Mouse (Mus musculus): ENCODE data around the gene Mia3.

- TF ChIP-seq CTCF (IDR thresholded peaks at IDR 0.05; ENCODE audit: borderline replicate concordance, insufficient read depth, low read depth, low read length), result no peak
- TF ChIP-seq POLR2A (IDR thresholded peaks at IDR 0.05; ENCODE audit: borderline replicate concordance, insufficient read depth, low read length), result no peak
Measured at GRCm38 (mm10) chr1:183308476-183308875, 60.9 kb downstream of the Mia3 start.

Measured in cerebellum, adult 2 months (tissue).